Mouse (Mus musculus): ENCODE data around the gene Tedc2. TPM values are rescaled to one million over a fixed set of nuclear protein-coding genes. Genes with fewer than 3 reads are reported as not detected.

Tedc2 gene
- polyA plus RNA-seq, 1 experiment from 2014 or later = 9.8 TPM

- H3K27me3 ChIP-seq (replicated peaks) = no peaks in the 10 kb centered on the region
- H3K9me3 ChIP-seq = no peaks in the 10 kb centered on the region
- no peak overlapping the region for H3K4me2 ChIP-seq
- H3K27ac ChIP-seq = no peak overlapping the region
- WGBS = 84% methylated on average over 4 of the region's 4 CpGs
- ATAC-seq (ENCODE audit: insufficient read depth, low FRiP score, low read depth) = no peak
- peaks cover 70% of the 10 kb centered on the region for H3K36me3 ChIP-seq
- no peak overlapping the region for H3K9ac ChIP-seq
- H3K4me3 ChIP-seq (replicated peaks) = no peak overlapping the region
- no peaks in the 10 kb centered on the region for H3K4me1 ChIP-seq
Measured at GRCm38 (mm10) chr17:24243311-24243969, 22.8 kb upstream of the Tedc2 start.

GRCm38 (mm10) chr17:24236921-24237320, 16.3 kb upstream of the Tedc2 start:
- H3K36me3 ChIP-seq = peaks cover 64% of the 10 kb centered on the region
- no peak overlapping the region for H3K27ac ChIP-seq
- H3K4me2 ChIP-seq = no peak overlapping the region
- ATAC-seq (ENCODE audit: insufficient read depth, low FRiP score, low read depth) = no peak
- no peak overlapping the region for H3K4me3 ChIP-seq (replicated peaks)
- no peaks in the 10 kb centered on the region for H3K27me3 ChIP-seq (replicated peaks)
- no peaks in the 10 kb centered on the region for H3K9me3 ChIP-seq
- H3K4me1 ChIP-seq = no peaks in the 10 kb centered on the region
- no peak overlapping the region for H3K9ac ChIP-seq
- whole genome bisulfite sequencing = 95% methylated on average over 7 of the region's 7 CpGs

GRCm38 (mm10) chr17:24236479-24236878, 15.8 kb upstream of the Tedc2 start:
- 97% methylated on average over 1 of the region's 1 CpGs for WGBS
- Histone ChIP-seq H3K4me3 (replicated peaks) (no peak overlapping the region), H3K27ac (no peak overlapping the region), H3K27me3 (replicated peaks) (no peaks in the 10 kb centered on the region), H3K9ac (no peak overlapping the region), H3K36me3 (peaks cover 66% of the 10 kb centered on the region), H3K9me3 (no peaks in the 10 kb centered on the region), H3K4me1 (no peaks in the 10 kb centered on the region), H3K4me2 (no peak overlapping the region)
- ATAC-seq (ENCODE audit: insufficient read depth, low FRiP score, low read depth) = no peak

GRCm38 (mm10) chr17:24227941-24228340, 7.3 kb upstream of the Tedc2 start:
- no peaks in the 10 kb centered on the region for H3K4me1 ChIP-seq
- no peaks in the 10 kb centered on the region for H3K27me3 ChIP-seq (replicated peaks)
- H3K27ac ChIP-seq = no peak overlapping the region
- peaks cover 70% of the 10 kb centered on the region for H3K36me3 ChIP-seq
- no peak for ATAC-seq (ENCODE audit: insufficient read depth, low FRiP score, low read depth)
- H3K4me2 ChIP-seq = no peak overlapping the region
- WGBS = 81% methylated on average over 7 of the region's 7 CpGs
- H3K9me3 ChIP-seq = no peaks in the 10 kb centered on the region
- no peak overlapping the region for H3K9ac ChIP-seq
- no peak overlapping the region for H3K4me3 ChIP-seq (replicated peaks)

- no peak for ATAC-seq (ENCODE audit: insufficient read depth, low FRiP score, low read depth)
- H3K27ac ChIP-seq = no peak overlapping the region
- H3K4me2 ChIP-seq = no peak overlapping the region
Measured at GRCm38 (mm10) chr17:24226721-24227120, 6.1 kb upstream of the Tedc2 start.

GRCm38 (mm10) chr17:24225851-24226250, 5.2 kb upstream of the Tedc2 start:
- Histone ChIP-seq H3K36me3 (peaks cover 64% of the 10 kb centered on the region), H3K4me2 (no peak overlapping the region), H3K27me3 (replicated peaks) (no peaks in the 10 kb centered on the region), H3K9me3 (no peaks in the 10 kb centered on the region), H3K4me3 (replicated peaks) (no peak overlapping the region), H3K4me1 (no peaks in the 10 kb centered on the region), H3K9ac (no peak overlapping the region), H3K27ac (no peak overlapping the region)
- peak; percentile 78; the same call in 1 of the 2 replicates for ATAC-seq (ENCODE audit: insufficient read depth, low FRiP score, low read depth)
- 88% methylated on average over 5 of the region's 5 CpGs for WGBS

More at GRCm38 (mm10) chr17:24226721-24227120, 6.1 kb upstream of the Tedc2 start:
- Histone ChIP-seq H3K36me3 (peaks cover 70% of the 10 kb centered on the region), H3K4me3 (replicated peaks) (no peak overlapping the region), H3K9ac (no peak overlapping the region), H3K27me3 (replicated peaks) (no peaks in the 10 kb centered on the region), H3K4me1 (no peaks in the 10 kb centered on the region), H3K9me3 (no peaks in the 10 kb centered on the region)
- WGBS = 91% methylated on average over 8 of the region's 8 CpGs

GRCm38 (mm10) chr17:24224741-24225140, 4.1 kb upstream of the Tedc2 start:
- Histone ChIP-seq H3K27ac (no peak overlapping the region), H3K9me3 (no peaks in the 10 kb centered on the region), H3K36me3 (peaks cover 53% of the 10 kb centered on the region), H3K9ac (no peak overlapping the region), H3K27me3 (replicated peaks) (no peaks in the 10 kb centered on the region), H3K4me2 (no peak overlapping the region), H3K4me1 (peaks cover 4% of the 10 kb centered on the region), H3K4me3 (replicated peaks) (no peak overlapping the region)
- WGBS = 83% methylated on average over 10 of the region's 10 CpGs
- no peak for ATAC-seq (ENCODE audit: insufficient read depth, low FRiP score, low read depth)

- Histone ChIP-seq H3K36me3 (peaks cover 51% of the 10 kb centered on the region), H3K4me1 (peaks cover 9% of the 10 kb centered on the region), H3K27me3 (replicated peaks) (no peaks in the 10 kb centered on the region), H3K9ac (no peak overlapping the region), H3K27ac (no peak overlapping the region), H3K4me2 (no peak overlapping the region), H3K9me3 (no peaks in the 10 kb centered on the region), H3K4me3 (replicated peaks) (no peak overlapping the region)
- ATAC-seq (ENCODE audit: insufficient read depth, low FRiP score, low read depth) = no peak
- 83% methylated on average over 5 of the region's 5 CpGs for WGBS
Measured at GRCm38 (mm10) chr17:24223513-24223912, 2.9 kb upstream of the Tedc2 start.

GRCm38 (mm10) chr17:24222653-24223052, 2.0 kb upstream of the Tedc2 start:
- Histone ChIP-seq H3K4me2 (no peak overlapping the region), H3K4me1 (peaks cover 9% of the 10 kb centered on the region), H3K9me3 (no peaks in the 10 kb centered on the region), H3K36me3 (peaks cover 46% of the 10 kb centered on the region), H3K4me3 (replicated peaks) (no peak overlapping the region), H3K27me3 (replicated peaks) (no peaks in the 10 kb centered on the region), H3K9ac (no peak overlapping the region), H3K27ac (no peak overlapping the region)
- WGBS = 68% methylated on average over 6 of the region's 6 CpGs
- no peak for ATAC-seq (ENCODE audit: insufficient read depth, low FRiP score, low read depth)

GRCm38 (mm10) chr17:24216836-24217235, 3.8 kb downstream of the Tedc2 start:
- ATAC-seq (ENCODE audit: insufficient read depth, low FRiP score, low read depth) = no peak
- no peak overlapping the region for H3K9ac ChIP-seq
- H3K4me1 ChIP-seq = peaks cover 16% of the 10 kb centered on the region
- H3K4me3 ChIP-seq (replicated peaks) = no peak overlapping the region
- no peak overlapping the region for H3K4me2 ChIP-seq
- H3K9me3 ChIP-seq = no peaks in the 10 kb centered on the region
- H3K27me3 ChIP-seq (replicated peaks) = no peaks in the 10 kb centered on the region
- WGBS = 71% methylated on average over 4 of the region's 4 CpGs
- no peak overlapping the region for H3K27ac ChIP-seq
- H3K36me3 ChIP-seq = peaks cover 13% of the 10 kb centered on the region

- Histone ChIP-seq H3K27ac (peak overlapping the region; percentile 65; the same call in 1 of the 2 replicates), H3K9ac (no peak overlapping the region), H3K9me3 (no peaks in the 10 kb centered on the region), H3K27me3 (replicated peaks) (0 out of 2 replicates have a peak, but pooled peaks cover 2% of the 10 kb centered on the region), H3K36me3 (peaks cover 13% of the 10 kb centered on the region), H3K4me1 (peaks cover 35% of the 10 kb centered on the region), H3K4me3 (replicated peaks) (no peak overlapping the region), H3K4me2 (no peak overlapping the region)
- 32% methylated on average over 6 of the region's 6 CpGs for WGBS
- ATAC-seq (ENCODE audit: insufficient read depth, low FRiP score, low read depth) = no peak
Measured at GRCm38 (mm10) chr17:24213186-24213585, 7.5 kb downstream of the Tedc2 start.

GRCm38 (mm10) chr17:24212441-24213018, 8.1 kb downstream of the Tedc2 start:
- no peaks in the 10 kb centered on the region for H3K9me3 ChIP-seq
- H3K4me2 ChIP-seq = peak overlapping the region; percentile 93
- 34% methylated on average over 5 of the region's 5 CpGs for WGBS
- H3K4me3 ChIP-seq (replicated peaks) = peak overlapping the region; percentile 44
- H3K9ac ChIP-seq = no peak overlapping the region
- H3K27ac ChIP-seq = peak overlapping the region; percentile 65; the same call in 1 of the 2 replicates
- peaks cover 11% of the 10 kb centered on the region for H3K36me3 ChIP-seq
- peaks cover 42% of the 10 kb centered on the region for H3K4me1 ChIP-seq
- 0 out of 2 replicates have a peak, but pooled peaks cover 5% of the 10 kb centered on the region for H3K27me3 ChIP-seq (replicated peaks)
- no peak for ATAC-seq (ENCODE audit: insufficient read depth, low FRiP score, low read depth)

Data from stomach, embryonic 15.5 days (tissue).